Mouse (Mus musculus): Measurements from ENCODE around the gene Mis18bp1.
A peak's percentile ranks its signal among the peaks of the same experiment; 100 is the strongest.

The Mis18bp1 gene

DNA sequence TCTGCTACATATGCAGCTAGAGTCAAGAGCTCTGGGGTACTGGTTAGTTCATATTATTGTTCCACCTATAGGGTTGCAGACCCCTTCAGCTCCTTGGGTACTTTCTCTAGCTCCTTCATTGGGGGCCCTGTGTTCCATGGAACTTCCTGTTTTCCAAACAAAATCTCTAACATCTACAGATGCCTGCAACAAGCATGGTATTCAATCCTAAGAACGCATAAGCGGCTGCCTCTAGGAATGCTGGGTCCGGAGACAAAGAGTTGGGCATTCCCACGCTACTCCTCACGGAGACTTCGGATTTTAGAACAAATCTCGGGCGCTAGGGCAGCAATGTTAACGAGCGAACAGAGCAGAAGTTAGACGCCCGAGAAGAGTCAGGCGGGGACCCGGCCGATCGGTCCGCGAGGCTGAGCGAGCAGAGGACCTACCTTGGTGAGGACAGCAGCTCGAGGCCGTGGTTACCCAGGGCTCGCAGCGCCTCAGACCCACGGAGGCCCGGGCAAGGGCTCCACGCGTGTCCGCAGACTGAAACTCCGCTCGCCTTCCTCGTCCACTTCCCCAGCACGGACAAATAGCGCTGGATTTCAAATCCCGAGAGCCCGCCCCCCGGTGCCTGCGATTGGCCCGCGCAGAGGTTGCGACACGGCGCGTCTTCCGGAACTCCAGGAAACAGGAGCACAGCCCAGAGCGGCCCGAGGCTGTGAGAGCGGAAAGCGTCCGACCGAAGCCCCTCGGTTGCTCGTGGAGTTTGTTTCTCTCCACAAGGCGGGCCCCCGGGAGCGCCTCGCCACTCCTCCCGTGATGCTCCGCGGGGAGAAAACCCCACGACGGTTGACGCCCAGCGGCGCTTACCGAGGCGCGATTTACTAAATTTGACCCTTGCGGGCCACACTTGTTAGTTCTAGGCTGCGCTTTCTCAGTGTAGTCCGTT lies at the start of gene Mis18bp1:
Gene Mis18bp1 (minus strand): TSS at position 584 of the 931 bp plus-strand sequence.
- peak; percentile 8; the same call in 1 of the 2 replicates for TF ChIP-seq GATA4 (IDR thresholded peaks at IDR 0.05; ENCODE audit: insufficient replicate concordance, low read length)

DNA sequence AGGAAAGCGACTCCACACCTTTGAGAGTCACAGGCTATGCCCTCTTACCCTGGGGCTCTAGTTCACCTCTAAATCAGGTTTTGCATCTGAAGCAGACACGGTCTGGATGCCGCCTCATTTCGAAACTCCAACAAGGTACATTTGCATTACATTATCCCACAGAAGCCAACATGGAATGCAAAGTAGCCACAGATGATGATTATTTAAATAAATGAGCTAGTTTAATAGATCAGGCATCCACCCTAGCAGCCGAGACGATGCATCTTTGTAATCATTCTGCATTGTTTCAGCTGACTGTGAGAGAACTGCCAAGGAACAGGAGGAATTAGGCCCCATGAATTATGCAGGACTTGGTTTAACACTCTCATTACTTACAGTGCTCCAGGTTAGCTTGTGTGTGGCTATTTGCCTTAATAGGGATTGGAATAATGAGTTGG lies 44.0 kb upstream of the Mis18bp1 start:
- no peak for TF ChIP-seq GATA4 (IDR thresholded peaks at IDR 0.05; ENCODE audit: insufficient replicate concordance, low read length)

DNA sequence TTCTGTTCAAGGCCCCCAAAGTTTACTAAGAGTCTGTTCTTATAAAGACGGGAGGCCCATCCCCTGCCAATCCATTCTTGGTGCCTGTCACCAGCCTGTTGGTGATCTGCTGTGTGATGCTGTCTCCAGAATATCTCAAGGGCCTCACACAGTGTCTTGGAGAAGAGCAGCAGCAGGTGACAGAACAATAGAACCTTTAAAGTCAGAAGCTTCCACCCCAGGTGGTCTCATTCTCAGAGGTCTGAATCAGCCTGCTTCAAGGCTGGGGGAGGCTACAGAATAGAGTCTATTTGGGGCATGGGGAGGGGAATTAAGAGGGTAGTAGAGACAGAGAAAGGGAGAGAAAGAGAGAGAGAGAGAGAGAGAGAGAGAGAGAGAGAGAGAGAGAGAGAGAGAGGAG lies 34.0 kb upstream of the Mis18bp1 start:
- no peak for TF ChIP-seq GATA4 (IDR thresholded peaks at IDR 0.05; ENCODE audit: insufficient replicate concordance, low read length)

DNA sequence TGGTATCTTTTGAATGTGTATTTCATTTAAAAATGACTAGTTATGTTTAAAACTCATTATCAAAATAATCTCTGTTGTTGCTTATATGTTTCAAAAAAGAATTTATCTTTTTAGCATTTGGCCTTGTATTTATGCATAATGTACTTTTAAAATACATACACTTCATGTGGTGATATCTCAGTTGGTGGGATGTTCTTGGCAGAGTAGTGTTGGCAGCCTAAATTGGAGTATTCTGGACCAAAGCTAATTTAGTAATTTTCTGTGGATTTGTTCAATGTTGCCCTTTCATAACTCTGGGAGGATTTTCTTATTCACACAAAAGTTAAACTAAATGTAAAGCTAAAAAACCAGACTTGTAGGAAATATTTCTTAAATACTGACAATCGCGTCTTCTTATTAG lies 29.4 kb upstream of the Mis18bp1 start:
- no peak for TF ChIP-seq GATA4 (IDR thresholded peaks at IDR 0.05; ENCODE audit: insufficient replicate concordance, low read length)

DNA sequence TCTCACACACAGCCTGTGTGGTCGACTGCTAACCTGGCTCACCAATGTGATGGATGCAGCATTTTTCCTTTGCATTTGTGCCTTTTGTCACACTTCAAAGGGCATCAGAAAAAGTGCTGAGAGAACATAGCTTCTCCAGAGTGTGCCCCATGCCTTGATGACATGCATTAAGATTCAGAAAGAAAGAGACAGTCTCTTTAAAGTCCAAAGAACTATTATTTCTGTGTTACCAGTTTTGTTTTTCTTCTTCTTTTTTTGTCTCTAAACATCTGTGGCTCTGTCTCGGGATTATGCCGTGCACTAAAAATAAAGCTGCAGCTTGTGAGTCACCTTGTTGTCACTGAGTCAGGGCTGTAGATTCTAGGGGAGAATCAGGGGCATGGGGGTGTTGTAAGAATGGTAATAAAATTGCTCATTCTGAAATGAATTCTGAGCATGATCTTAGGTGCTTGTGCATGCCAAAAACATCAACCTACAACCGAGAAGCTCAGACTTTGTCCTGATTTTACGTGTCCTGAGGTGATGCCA lies 21.7 kb upstream of the Mis18bp1 start:
- TF ChIP-seq GATA4 (IDR thresholded peaks at IDR 0.05; ENCODE audit: insufficient replicate concordance, low read length), result no peak

DNA sequence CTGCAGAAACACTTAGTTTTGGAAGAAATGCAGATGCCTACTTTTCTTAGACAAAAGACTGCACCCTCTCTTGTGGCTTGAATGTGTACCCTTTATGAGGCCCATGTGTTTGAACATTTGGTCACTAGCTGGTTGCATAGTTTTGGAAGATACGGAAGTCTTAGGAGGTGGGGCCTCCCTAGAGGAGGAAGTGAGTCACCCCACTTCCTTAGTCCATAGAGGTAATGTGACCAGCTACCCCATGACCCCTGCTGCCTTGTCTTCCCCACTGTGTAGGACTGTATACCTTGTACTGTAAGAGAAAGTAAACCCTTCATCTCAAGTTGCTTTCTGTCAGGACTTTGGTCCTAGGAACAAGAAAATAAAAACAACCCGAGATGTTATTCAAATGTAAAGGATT lies 16.8 kb upstream of the Mis18bp1 start:
- TF ChIP-seq GATA4 (IDR thresholded peaks at IDR 0.05; ENCODE audit: insufficient replicate concordance, low read length), result no peak

DNA sequence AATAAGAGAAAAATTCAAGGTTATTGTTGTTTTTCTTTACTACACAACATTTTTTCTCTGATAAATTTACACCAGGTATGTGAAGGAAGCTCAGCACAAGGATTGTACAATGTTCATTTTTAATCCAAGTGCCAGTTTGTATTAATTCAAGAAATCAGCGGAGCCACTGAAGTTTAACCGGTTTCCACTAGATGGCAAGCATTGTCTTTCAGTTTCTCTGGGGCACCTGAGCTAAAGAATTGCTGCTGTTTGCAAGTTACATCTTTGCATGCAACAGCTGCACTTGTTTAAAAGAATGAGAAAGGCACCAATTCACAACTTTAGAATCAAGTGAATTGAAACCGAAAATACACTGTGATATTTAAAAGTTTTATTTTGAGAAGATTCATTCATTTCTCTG lies 15.0 kb upstream of the Mis18bp1 start:
- TF ChIP-seq GATA4 (IDR thresholded peaks at IDR 0.05; ENCODE audit: insufficient replicate concordance, low read length), result no peak

DNA sequence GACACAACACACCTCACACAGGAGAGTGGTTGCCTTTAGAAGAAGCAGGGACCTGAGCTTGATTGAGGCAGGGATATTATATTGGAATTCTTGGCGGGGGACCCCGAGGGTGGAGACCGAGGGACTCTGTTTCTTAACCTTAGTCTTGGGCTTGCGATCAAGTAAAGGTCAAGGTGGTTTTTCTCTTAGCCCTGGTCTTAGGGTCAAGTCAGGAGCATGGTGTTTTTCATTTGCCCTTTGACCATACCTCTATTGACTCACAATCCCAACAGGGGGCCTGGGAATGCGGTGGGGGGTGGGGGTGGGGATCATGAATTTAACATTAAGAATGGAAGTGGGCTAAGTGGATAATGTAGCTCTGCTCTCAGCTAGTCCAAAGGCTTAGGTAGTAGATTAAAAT lies 1.3 kb upstream of the Mis18bp1 start:
- no peak for TF ChIP-seq GATA4 (IDR thresholded peaks at IDR 0.05; ENCODE audit: insufficient replicate concordance, low read length)

DNA sequence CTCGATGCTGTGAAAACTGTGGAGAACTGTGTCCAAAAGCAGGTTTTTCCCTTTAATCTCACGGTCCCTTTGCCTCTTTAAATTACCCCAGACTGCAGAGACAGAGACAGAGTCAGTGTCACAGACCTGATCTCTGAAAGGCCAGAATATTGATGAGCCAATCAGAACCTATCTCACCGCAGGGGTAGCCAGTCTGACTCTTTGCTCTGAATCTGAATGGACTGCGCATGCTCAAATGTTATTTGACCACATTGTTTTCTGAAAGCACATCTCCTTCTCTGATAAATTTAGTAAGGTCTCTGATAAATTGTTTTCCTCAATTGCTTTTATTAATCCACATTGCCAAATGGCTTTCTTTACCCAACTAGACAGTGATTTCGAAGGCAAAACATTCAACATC lies 53.0 kb downstream of the Mis18bp1 start:
- no peak for TF ChIP-seq GATA4 (IDR thresholded peaks at IDR 0.05; ENCODE audit: insufficient replicate concordance, low read length)

DNA sequence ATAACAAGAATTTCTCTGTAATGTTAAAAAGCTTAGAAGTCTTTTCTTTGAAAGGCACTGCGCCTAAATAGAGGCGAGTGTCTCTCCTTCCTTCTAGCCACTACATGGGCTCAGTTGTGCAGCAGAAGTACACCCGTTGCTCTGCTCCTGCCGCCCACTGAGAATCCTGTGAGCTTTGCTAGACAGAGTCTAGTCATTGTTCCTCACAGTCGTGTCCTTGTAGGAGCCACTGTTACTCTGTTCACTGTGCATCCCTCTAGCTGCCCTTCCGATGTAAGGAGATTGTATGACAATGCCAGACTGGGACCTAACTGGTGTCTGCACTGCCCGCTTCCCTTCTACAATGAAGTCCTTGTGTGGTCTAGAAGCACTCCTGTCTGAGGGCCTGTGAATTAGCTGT lies 53.4 kb downstream of the Mis18bp1 start:
- no peak for TF ChIP-seq GATA4 (IDR thresholded peaks at IDR 0.05; ENCODE audit: insufficient replicate concordance, low read length)

DNA sequence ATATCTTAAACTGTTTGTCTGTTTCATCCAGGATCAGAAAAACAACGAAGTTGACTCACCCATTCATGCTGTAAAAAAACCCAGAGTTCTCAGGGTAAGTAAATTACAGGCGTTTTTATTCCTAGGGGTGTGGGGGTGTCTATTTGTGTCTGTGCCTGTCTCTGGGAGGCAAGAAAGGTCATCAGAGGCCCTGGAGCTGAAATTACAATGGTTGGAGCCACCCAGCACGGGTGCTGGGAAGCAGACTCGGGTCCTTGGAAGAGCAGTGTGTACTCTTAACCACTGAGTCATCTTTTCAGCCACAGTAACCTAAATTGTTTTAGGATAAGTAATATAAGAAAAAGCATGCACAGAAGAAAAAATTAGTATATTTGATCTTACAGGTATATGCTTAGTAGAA lies 58.5 kb downstream of the Mis18bp1 start:
- no peak for TF ChIP-seq GATA4 (IDR thresholded peaks at IDR 0.05; ENCODE audit: insufficient replicate concordance, low read length)

DNA sequence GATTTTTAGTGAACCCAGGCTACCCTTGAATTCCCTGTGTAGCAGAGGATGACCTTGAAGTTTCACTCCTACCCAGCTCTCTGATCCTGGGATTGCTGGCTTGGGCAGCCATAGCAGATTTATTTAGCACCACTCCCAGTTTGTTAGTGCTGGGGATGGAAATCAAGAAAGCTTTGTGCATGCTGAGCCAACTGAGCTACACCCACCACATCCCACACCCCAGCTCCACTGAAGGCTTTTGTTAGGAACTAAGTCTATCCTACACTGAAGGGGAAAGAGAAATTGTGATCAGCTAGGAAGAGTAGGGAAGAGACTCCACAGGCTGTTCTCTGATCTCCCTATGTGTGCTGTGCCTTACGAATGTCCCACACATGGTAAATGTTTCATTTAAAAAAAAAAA lies 59.6 kb downstream of the Mis18bp1 start:
- no peak for TF ChIP-seq GATA4 (IDR thresholded peaks at IDR 0.05; ENCODE audit: insufficient replicate concordance, low read length)

DNA sequence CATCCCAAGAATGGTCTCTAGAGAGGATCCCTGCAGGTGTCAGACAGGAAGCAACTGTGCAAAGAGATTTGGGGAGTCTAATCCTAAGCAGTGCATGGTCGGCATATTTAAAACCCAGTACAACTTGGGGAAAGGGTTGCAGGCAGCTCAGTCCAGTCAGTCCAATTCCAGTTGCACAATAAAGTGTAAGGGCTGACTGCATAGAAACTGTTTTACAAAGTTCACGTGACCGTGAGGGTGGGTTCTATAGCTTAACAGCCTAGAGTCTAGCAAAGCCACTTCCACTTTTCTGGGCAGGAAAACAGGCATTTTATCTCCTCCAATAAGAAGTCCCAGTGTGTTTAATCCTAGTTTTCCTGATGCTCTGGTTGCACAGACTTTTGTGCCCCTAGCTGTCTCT lies 60.9 kb downstream of the Mis18bp1 start:
- no peak for TF ChIP-seq GATA4 (IDR thresholded peaks at IDR 0.05; ENCODE audit: insufficient replicate concordance, low read length)

DNA sequence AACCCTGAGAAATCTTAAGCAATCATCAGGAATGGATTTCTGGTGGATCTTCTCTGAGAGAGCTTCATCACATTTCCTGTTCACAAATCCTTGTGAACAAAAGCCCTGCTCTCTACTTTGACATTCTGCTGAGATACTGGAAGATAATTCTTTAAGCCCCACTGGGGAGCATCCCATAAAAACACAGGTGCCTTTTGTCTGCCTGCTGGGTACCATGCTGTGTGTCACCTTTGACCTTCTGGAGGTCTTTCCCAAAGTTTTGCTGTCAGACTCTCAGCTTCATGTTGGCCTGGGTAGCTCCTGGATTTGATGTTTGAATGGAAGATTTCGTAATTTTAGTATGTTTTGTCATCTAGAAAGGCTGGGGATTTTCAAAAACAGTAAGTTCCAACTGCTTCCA lies 63.7 kb downstream of the Mis18bp1 start:
- TF ChIP-seq GATA4 (IDR thresholded peaks at IDR 0.05; ENCODE audit: insufficient replicate concordance, low read length), result no peak

Measured in liver, adult (tissue).